Mouse (Mus musculus) fat pad, adult 2 months (tissue): Measurements from ENCODE around the gene Gcc2.
A peak's percentile ranks its signal among the peaks of the same experiment; 100 is the strongest.
"Not testable (repeated sequence)": the region's sequence is repeated elsewhere in the genome, so short reads cannot be mapped to it uniquely, and the experiment has no call there.

Source experiments
- DNase-seq: peaks from one replicate; pipeline ENCODE4 v3.0.0-alpha.2; 2011; ENCODE audit warnings: low read depth, low spot score; ENCODE audit errors: extremely low read depth

Gcc2 gene

GRCm38 (mm10) chr10:58255213-58255892 is at the start of gene Gcc2:
TSS of gene Gcc2 (plus strand) at chr10:58255497.
- DNase-seq: peak; percentile 55

- DNase-seq: no peak
These were observed 49.3 kb upstream of the Gcc2 start for GRCm38 (mm10) chr10:58205986-58206385.

GRCm38 (mm10) chr10:58206639-58207404 is 48.5 kb upstream of the Gcc2 start:
- DNase-seq: no peak

GRCm38 (mm10) chr10:58209710-58210467 is 45.4 kb upstream of the Gcc2 start:
- DNase-seq: no peak

DNA sequence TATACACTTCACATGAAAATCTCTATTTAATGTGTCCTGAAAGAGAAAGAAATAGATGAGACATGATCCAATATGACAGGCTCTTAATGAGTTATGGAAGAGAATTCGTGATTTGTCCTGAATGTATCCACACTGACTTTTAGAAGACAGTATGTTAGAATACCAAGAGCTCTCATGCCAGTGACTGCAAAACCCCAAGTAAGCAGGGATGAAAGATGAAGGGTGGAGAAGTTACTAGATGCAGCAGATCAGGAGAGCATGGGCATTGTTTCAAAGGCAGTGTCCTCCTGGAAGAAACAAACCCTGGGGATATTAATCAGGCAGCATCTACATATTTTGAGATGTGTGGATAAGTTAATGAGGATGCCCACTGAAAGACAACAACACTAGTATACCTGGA is 44.8 kb upstream of the Gcc2 start:
- no peak for DNase-seq

- DNase-seq: no peak
These were observed 44.1 kb upstream of the Gcc2 start for GRCm38 (mm10) chr10:58211213-58211612.

DNA sequence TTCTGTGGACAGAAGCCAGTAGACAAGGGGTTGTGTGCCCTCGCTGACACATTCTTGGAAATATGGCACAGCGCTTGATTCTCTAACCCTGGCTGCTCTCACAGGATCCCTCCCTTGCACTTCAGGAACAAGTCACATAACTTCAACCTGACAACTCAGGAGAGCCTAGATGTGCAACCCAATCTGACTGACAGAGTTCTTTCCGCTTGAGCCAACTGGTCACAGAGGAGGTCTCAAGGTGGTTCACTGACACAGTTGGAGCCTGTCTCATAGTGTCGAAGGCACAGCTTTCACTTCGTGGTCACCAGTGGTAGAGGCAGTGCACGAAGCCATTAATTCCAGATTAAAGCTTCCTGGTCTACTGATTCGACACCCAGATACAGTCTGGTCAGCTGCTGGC is 43.1 kb upstream of the Gcc2 start:
- no peak for DNase-seq

DNA sequence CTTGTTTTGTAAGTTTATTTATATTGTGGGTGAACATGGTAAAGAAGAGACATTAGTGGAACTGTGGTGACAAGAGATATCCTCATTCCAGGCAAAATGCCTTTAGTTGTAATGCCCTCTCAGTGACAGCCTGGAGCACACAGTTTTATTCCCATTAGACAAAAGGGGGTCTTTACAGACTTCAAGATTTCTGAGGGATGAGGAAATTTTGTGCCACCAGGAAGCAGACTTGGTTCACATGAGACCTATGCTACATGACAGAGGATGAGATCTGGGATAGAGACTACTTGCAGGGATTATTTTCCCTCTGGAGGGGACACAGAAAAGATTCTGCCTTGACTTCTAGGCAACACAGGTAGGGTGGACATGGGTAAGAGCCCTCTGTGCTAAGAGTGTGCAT is 40.8 kb upstream of the Gcc2 start:
- DNase-seq: no peak

- no peak for DNase-seq
These were observed 40.4 kb upstream of the Gcc2 start for GRCm38 (mm10) chr10:58214934-58215333.

- no peak for DNase-seq
These were observed 39.9 kb upstream of the Gcc2 start for GRCm38 (mm10) chr10:58215353-58215752.

DNA sequence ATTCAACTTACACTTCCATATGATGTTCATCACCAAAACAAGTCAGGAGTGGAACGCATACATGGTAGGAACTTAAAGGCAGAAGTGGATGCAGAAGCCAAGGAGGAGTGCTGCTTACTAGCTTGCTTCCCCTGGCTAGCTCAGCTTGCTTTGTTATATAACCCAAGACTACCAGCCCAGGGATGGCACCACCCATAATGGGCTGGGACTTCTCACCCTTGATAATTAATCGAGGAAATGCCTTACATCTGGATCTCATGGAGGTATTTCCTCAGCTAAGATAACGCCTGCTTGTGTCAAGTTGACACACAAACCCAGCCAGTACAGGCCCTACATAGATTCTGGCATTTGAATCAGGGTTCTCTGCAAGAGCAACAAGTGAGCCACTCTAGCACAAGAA is 37.9 kb upstream of the Gcc2 start:
- no peak for DNase-seq

DNA sequence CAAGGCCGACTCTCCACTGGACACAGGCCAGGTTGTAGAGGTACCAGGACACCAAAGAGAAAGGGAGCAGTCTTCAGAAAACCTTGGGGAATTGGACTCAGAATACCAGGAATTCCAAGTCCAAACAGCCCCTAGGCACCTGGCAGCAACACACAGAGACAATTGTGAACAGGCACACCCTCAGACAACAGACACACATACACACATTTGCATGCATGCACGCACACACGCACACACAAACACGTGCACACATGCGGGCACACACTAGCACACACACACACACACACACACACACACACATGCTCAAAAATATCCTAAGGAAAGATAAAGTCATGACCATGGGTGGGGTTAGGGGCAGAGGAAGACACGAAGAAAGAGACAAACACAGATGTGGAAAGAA is 34.6 kb upstream of the Gcc2 start:
- no peak for DNase-seq

DNA sequence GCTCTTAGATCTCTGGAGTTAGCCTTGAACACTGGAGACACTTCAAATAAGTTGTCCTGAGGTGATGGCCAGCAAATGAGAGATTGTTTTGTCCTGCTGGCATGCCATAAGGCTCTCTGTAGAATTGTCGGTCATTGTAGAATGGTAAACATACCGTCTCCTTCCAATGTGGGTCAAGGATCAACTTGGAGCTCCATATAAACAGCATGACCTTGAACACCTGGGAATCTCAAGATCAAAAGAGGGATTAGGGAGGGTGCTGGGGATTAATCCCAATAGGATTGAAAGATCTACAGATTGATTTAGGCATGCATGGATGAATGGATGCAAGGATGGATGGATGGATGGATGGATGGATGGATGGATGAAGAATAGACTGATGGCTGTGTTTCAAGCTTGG is 33.7 kb upstream of the Gcc2 start:
- DNase-seq: not testable (repeated sequence)

DNA sequence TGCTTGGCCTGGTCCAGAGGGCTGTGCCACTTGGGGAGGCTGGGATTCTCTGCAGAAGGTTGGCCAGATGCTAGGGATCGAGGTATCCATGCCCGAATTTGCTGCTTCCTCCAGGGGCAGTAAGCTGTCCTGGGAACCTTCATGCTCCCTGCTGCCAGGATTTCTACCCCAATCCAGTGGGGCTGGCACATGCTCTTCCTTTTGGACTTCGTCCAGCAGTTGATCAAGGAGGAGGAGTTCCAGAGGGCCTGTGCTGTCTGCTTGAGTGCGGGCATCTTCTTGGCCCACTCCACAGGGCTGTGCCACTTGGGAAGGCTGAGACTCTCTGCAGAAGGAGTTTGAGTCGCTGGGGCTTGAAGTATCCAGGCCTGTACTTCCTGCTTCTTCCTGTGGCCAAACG is 32.1 kb upstream of the Gcc2 start:
- DNase-seq: not testable (repeated sequence)

GRCm38 (mm10) chr10:58223972-58224805 is 31.1 kb upstream of the Gcc2 start:
- DNase-seq: not testable (repeated sequence)

GRCm38 (mm10) chr10:58224827-58225785 is 30.2 kb upstream of the Gcc2 start, which contains the start of gene AW822073:
TSS of gene AW822073 (minus strand) at chr10:58224930.
- not testable (repeated sequence) for DNase-seq

DNA sequence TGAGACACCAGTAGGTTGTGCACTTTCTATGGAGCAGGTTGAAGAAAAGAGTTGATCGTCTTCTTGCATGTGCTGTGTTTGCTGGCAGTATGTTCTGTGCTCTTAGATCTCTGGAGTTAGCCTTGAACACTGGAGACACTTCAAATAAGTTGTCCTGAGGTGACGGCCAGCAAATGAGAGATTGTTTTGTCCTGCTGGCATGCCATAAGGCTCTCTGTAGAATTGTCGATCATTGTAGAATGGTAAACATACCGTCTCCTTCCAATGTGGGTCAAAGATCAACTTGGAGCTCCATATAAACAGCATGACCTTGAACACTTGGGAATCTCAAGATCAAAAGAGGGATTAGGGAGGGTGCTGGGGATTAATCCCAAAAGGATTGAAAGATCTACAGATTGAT is 28.9 kb upstream of the Gcc2 start:
- not testable (repeated sequence) for DNase-seq

DNA sequence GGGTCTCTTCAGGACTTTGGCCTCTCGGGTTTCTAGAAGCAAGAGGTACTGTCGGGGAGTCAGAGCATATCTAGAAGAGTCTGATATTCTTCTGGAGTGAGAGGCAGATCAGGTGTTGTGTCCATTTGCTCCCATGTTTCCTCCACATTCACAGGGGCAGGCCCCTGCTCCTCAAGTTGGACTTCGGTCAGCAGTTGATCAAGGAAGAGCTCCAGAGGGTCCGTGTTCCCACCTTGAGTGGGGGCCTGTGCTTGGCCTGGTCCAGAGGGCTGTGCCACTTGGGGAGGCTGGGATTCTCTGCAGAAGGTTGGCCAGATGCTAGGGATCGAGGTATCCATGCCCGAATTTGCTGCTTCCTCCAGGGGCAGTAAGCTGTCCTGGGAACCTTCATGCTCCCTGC is 27.5 kb upstream of the Gcc2 start:
- not testable (repeated sequence) for DNase-seq

DNA sequence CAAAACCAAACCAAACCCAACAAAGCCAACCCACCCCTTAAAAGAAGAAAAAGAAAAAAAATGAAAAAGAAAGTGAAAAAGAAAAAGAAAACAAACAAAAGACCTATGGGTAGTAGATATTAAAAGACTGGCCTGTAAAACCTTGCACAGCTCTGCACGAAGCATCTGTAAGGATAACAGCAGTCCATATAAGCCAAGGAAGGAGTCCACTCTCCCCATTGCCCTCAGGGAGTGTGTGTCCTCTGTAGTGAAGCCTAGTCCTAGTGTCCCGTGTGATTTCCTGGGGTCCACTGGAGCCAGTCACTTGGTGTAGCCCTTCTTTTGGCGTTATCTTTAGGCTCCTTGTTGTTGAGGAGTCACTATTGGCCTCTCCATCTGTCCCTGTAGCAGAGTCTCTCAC is 25.3 kb upstream of the Gcc2 start:
- DNase-seq: not testable (repeated sequence)

- not testable (repeated sequence) for DNase-seq
These were observed 24.2 kb upstream of the Gcc2 start for GRCm38 (mm10) chr10:58231088-58231487.
